Mouse (Mus musculus) Muller cell, postnatal 12 days (primary cell): ENCODE results near the gene Top2b.

Source experiments
- DNase-seq: peaks from one replicate; pipeline ENCODE4 v3.0.0-alpha.2; 2015; ENCODE audit errors: inconsistent ontology term

Gene Top2b

DNA sequence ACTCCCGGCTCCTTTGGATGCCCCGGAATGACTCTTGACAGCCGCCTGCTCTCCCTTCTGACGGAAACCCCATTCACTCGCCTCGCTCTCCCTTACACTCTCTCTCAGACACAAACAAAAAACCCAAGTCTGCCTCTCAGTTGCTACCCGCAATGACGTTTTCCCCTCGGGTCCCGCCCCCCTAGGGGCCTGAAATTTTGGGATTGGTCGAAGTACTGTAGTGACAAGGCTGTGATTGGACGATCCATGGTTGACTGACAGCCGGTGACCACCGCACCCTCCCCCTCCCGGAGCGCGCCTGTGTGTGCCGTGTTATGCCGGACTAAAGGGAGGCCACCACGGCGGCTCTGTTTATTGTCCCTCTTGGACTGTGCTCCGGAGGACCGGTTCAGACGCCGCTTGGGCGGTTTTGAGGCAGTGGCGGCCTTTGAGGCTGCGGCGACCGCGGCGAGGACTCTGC lies at the start of gene Top2b:
Top2b (plus strand) TSS at position 302 of the 460 bp plus-strand sequence.
- peak; percentile 100 for DNase-seq

DNA sequence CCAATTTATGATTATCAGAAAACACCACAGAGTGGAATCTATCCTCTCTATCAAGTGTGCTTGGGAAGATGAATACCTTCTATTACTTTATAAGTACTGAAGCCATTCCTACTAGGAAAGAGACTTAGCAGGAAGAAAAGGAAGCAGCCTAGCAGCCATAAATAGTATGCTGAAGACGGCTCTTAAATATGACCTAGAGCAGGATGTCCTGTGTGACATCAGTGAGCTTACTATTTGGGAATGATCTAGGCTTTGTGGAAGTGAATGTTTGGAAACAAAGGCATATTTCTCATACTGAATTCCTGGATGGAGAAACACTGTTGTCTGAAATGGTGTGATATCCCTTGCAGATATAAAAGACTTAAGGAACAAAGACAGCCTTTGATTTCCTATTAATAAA lies 48.3 kb upstream of the Top2b start:
- DNase-seq = no peak

DNA sequence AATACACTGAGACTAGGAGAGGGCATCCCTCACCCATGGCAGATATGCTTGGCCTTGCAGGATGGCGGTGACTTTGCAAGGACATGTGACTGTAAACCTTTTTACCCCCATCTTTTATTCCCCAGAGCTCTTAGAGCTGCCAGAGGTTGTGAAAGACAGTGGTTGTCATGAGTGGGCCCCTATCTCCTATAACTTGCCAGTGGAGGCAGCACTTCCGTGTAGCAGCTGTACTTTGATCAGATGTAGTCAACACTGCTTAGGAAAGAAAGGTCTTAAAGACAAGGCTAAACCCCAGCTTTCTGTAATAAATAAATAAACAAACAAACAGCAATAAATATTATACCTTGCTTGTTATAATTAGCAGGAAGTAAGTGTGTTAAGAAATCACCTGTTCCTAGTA lies 45.2 kb upstream of the Top2b start:
- DNase-seq = no peak

- no peak for DNase-seq
Observed at GRCm38 (mm10) chr14:16324394-16324793, 40.6 kb upstream of the Top2b start.

- no peak for DNase-seq
Observed at GRCm38 (mm10) chr14:16325208-16325607, 39.8 kb upstream of the Top2b start.

DNA sequence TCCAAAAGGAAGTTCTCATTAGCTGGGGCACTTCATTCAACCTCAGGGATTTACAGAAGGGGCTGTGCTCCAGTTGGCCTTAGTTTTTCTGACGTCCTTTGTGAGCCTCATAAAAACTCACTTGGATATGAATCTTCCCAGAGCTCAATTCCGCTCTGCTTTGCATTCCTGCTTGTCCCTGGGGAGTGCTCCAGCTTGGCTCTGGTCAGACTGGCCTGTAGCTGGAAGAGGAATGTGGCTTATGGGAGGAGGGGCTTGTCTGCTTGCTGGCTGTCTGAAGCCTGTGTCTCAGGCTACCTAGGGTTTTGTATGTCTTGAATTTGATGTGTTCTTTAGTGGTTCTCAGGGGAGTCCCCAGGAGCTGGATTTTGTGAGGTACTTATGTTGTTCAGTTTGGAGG lies 36.4 kb upstream of the Top2b start:
- peak; percentile 82 for DNase-seq

- no peak for DNase-seq
Observed at GRCm38 (mm10) chr14:16328959-16329480, 36.0 kb upstream of the Top2b start.

DNA sequence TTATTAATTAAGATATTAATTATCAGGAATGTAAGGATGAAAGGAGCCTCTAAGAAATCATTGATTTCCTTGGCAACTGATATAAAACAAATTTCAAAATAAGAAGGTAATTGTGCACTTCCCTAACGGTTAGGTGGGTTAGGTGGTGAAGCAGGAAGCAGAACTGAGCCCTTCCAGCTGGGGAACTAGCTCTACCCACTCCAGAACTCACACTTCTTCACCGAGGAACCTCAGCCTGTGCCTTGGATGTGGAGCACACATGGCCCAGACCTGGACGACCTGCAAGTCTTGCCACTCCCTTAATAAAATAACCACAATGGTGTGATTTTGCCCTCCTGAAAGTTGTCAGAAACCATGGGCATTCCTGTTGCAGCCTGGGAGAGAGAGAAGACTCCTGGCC lies 35.2 kb upstream of the Top2b start:
- DNase-seq = no peak

- DNase-seq = no peak
Observed at GRCm38 (mm10) chr14:16334260-16334659, 30.7 kb upstream of the Top2b start.

DNA sequence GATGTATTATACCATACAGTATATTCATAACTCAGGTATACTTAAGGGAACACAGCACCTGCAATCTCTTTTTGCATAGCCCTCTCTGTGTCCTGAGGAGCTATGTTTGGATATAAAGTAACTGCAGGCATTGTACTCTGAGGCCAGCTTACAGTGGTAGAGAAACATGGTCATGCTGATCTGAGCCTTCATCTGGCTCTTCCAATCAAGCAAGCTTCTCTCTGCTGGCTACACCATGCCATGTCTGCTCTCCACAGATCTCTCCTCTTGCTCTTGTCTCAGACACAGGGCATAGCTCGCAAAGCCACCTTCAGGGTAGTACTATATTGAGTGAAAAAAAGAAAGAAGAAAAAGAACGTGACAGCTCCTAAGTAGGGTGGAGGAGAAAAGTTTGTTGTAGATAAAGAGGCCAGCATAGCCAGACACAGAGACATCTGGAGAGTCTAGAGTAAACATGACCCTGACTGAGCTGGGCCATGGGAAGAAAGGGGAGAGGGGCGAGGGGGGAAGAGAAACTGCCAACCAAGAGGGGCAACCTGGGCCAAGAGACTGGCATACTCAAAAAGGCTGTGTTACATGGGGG lies 29.1 kb upstream of the Top2b start:
- DNase-seq = no peak

DNA sequence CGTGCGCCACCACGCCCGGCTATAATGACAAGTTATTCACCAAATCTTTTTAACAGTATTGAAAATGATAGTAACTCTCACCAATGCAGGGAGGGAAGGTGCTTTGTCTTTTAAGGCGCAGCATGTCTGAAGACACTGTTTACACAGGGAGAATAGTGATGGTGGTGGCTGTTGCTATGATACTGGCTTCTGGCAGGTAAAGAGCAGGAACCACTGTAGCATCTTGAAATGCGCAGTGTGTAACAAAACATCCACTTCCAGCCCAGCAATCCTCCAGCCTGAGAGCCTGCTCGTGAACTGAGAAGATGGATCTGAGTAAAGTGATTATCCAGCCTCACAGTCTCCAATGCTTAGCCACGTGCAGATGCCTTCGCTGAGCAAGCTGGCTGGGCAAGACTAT lies 17.5 kb upstream of the Top2b start:
- DNase-seq = no peak

DNA sequence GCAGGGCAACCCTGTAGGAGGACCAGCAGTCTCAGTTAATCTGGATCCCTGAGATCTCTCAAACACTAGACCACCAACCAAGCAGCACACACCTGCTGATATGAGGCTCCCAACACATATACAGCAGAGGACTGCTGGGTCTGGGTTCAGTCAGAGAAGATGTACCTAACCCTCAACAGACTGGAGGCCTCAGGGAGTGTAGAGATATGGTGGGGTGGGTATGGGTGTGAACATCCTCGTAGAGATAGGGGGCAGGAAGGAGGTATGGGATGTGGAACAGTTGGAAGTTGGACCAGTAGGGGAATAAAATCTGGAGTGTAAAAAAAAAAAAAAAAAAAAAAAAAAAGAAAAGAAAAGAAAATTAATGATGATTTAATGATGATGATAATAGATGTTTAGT lies 5.3 kb upstream of the Top2b start:
- no peak for DNase-seq

GRCm38 (mm10) chr14:16364161-16364831 lies 683 bp upstream of the Top2b start:
- DNase-seq = peak; percentile 78

DNA sequence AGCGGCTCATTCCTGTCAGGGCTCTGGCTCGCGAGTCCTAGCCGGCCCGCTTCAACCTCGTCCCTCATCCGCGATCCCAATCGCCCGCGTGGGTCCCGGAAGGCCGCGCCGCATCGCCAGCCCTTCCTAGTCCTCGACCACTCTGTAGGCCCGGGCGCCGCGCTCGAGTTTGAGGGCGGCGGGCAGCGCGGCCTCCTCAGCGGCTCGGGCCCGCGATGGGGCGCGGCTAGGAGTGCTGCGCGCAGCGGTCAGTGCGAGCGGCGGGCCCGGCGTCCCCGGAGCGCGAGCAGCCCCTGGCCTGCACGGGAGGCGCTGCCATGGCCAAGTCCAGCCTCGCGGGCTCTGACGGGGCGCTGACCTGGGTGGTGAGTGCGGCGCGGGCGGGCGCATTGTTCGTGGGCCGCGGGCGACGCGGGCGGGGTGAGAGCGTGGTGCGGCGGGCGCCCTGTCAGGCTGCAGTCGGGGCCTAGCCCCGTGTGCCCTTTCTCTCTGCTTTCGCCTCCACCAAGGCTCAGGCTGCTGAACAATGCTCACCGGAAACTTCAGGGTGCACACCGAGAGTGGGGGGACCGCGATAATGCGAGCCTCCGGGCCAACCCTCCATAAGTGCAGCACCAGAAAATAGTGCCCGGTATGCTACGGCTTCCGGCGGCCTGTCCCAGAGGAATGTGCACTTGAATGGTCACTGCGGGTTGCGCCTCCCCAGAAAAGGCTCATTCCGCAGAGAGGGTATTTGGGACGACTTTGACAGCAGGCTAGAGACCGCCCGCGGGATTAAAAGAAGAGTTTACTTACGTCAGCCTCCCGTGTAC lies 589 bp downstream of the Top2b start:
- DNase-seq = peak; percentile 87

GRCm38 (mm10) chr14:16366174-16366889 lies 1.4 kb downstream of the Top2b start:
- no peak for DNase-seq

DNA sequence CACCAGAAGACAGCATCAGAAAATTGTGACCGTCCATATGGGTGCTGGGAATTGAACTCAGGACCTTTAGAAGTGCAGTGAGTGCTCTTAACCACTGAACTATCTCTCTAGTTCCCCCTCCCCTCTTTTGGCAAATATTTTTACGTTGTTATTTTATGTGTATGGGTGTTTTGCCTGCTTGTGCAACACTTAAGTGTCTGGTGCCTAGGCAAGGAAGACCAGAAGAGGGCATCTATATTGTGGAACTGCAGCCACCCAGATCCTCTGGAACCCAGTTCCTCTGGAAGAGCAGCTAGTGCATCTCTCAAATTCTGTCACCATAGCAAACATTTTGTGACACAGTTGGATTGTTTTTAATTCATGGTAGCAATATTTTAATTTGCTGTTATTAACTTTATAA lies 2.0 kb downstream of the Top2b start:
- no peak for DNase-seq

DNA sequence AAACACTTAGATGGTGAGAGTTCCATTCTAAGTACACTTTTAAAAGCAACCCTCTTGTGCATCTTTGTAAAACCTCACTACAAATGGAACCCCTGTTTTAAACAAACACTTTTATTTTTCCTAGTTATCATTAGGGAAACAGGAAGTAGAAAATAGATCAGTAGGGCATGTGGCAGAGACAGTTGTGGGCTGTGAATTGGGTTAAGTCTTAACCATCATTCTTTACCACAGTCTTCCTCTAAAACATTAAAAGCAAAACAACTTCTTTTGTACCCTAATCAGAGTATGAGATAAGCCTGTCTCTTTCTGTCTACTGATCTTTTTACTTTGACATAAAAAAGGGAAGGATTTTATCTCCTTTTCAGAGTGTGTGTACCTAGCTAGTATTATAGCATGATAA lies 7.8 kb downstream of the Top2b start:
- no peak for DNase-seq

DNA sequence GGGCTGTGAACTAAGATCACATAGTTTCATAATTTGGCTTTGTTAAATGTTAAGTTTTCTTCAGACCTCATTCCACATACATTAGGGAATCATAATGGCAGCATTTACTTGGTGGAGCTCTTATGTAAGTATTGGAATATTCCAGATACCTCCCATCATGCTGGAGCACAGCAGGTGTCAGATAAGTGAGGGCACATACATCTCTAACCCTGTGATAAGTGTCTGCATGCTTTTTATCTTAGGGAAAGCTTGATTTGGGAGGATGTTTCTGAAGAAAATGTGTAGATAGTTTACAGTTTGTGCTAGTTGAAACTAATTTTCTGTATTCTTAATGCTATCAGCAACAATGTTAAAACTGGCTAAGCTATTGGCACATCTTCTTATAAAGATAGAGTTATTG lies 8.2 kb downstream of the Top2b start:
- DNase-seq = no peak

GRCm38 (mm10) chr14:16379917-16380570 lies 15.1 kb downstream of the Top2b start:
- peak; percentile 75 for DNase-seq

DNA sequence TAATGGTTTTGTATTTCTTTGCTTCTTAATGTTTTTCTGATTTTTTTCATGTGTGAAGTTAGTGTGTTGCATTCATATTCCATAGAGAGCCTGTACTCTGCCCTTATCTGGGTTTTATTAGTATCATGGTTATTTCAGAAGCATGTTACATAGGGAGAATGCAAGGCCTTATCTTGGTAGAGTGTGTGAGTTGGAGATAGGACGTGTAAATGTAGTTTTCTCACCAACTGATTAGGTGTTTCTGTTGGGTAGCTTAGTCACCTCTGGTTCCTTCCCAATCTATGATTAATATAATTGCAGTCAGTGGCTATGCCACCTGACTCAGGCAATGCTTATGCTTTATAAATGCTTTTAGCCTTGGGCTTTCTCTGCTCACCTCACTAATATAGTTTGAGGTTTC lies 19.8 kb downstream of the Top2b start:
- DNase-seq = no peak

GRCm38 (mm10) chr14:16405187-16405586 lies 40.2 kb downstream of the Top2b start:
- no peak for DNase-seq
